Mouse (Mus musculus) ES-E14 (cell line): ENCODE measurements around the gene 1700020L24Rik.

Experiments
- CHD2 ChIP-seq: IDR thresholded peaks from 2 replicates; pipeline ENCODE4 v1.6.1; 2014; ENCODE audit warnings: mild to moderate bottlenecking, low read depth, low read length, inconsistent platforms
- HCFC1 ChIP-seq: IDR thresholded peaks from 2 replicates; pipeline ENCODE4 v1.6.1; 2012; ENCODE audit warnings: low read length, inconsistent platforms, borderline replicate concordance; ENCODE audit not compliant: insufficient read depth
- MAFK ChIP-seq: IDR thresholded peaks from 2 replicates; pipeline ENCODE4 v1.6.1; 2014; ENCODE audit warnings: mild to moderate bottlenecking, low read depth, low read length, inconsistent platforms; ENCODE audit not compliant: insufficient read depth
- ZC3H11A ChIP-seq: IDR thresholded peaks from 2 replicates; pipeline ENCODE4 v1.6.1; 2012; ENCODE audit warnings: low read depth, mild to moderate bottlenecking, inconsistent platforms, low read length, borderline replicate concordance
- ZNF384 ChIP-seq: IDR thresholded peaks from 2 replicates; pipeline ENCODE4 v1.6.1; 2012; ENCODE audit warnings: low read depth, low read length, inconsistent platforms

GRCm38 (mm10) chr11:83403787-83404186, 33.7 kb upstream of the 1700020L24Rik start:
- TF ChIP-seq MAFK = no peak
- no peak for TF ChIP-seq HCFC1
- TF ChIP-seq ZNF384 = no peak
- TF ChIP-seq CHD2 = no peak
- no peak for TF ChIP-seq ZC3H11A
